9 mouse cellular contexts compared by ENCODE assay signal in genomic region chrX:56821765-56822603, GRCm38 (mm10). TPM values are rescaled to one million over a fixed set of nuclear protein-coding genes. Genes with fewer than 3 reads are reported as not detected.
A peak's percentile ranks its signal among the peaks of the same experiment; 100 is the strongest.
DNase-seq lines count a peak whose midpoint lies in the region; ATAC-seq and TF ChIP-seq lines count a peak whose summit lies in the region.
"Had no signal": no experiment of that assay in that cellular context is flagged by ENCODE, and none has a peak within 500 bp of the region (broad histone marks: within the 10 kb centered on the region; RNA-seq: fewer than 3 reads in every experiment).

Gene Map7d3 (minus strand): TSS chrX:56822326.

- H3K27me3 ChIP-seq in kidney, adult 2 months (replicated peaks; ENCODE audit: control insufficient read depth, insufficient read depth, low read length), result no peaks in the 10 kb centered on the region
- no peaks in the 10 kb centered on the region for H3K27me3 ChIP-seq in embryonic facial prominence, embryonic 13.5 days
- no peaks in the 10 kb centered on the region for H3K27me3 ChIP-seq in liver, embryonic 11.5 days (replicated peaks; ENCODE audit: control insufficient read depth, insufficient read depth, low read length)
- no peaks in the 10 kb centered on the region for H3K27me3 ChIP-seq in midbrain, embryonic 16.5 days (ENCODE audit: control insufficient read depth, insufficient read depth, low read depth, low read length)

- H3K4me3 ChIP-seq in kidney, adult 2 months (ENCODE audit: insufficient read depth, low read depth, low read length), result peak within 1 kb of the TSS; percentile 80
- H3K4me3 ChIP-seq in embryonic facial prominence, embryonic 13.5 days, result peak within 1 kb of the TSS; percentile 50
- H3K4me3 ChIP-seq in liver, embryonic 11.5 days (ENCODE audit: low read depth, low read length), result peak within 1 kb of the TSS; percentile 54
- peak within 1 kb of the TSS; percentile 42 for H3K4me3 ChIP-seq in midbrain, embryonic 16.5 days (ENCODE audit: low read depth, low read length)

- peak within 1 kb of the TSS; percentile 61 for H3K4me2 ChIP-seq in embryonic facial prominence, embryonic 13.5 days
- peak within 1 kb of the TSS; percentile 57 for H3K4me2 ChIP-seq in liver, embryonic 11.5 days
- peak within 1 kb of the TSS; percentile 71 for H3K4me2 ChIP-seq in midbrain, embryonic 16.5 days (ENCODE audit: low read length)

- TF ChIP-seq CTCF in kidney, adult 2 months (conservative IDR thresholded peaks at IDR 0.05; ENCODE audit: insufficient read depth, insufficient read length, low read depth, low read length), result no peak

- ATAC-seq in embryonic facial prominence, embryonic 13.5 days (ENCODE audit: insufficient number of reproducible peaks, insufficient read depth, low FRiP score, low TSS enrichment, low read depth), result 0 out of 2 replicates have a peak, but pooled peaks have one; percentile 62
- peak; percentile 79 for ATAC-seq in liver, embryonic 11.5 days (replicated peaks; ENCODE audit: low FRiP score)
- ATAC-seq in midbrain, embryonic 16.5 days, result peak; percentile 58; the same call in 1 of the 2 replicates
- ATAC-seq: Patski had no signal

- H3K9ac ChIP-seq in embryonic facial prominence, embryonic 13.5 days, result peak within 1 kb of the TSS; percentile 60
- peak within 1 kb of the TSS; percentile 20; the same call in 1 of the 2 replicates for H3K9ac ChIP-seq in liver, embryonic 11.5 days (ENCODE audit: low read depth, low read length)
- H3K9ac ChIP-seq in midbrain, embryonic 16.5 days (ENCODE audit: low read depth, low read length), result 0 out of 2 replicates have a peak within 1 kb of the TSS, but pooled peaks have one; percentile 20

- no peaks in the 10 kb centered on the region for H3K4me1 ChIP-seq in kidney, adult 2 months (ENCODE audit: control insufficient read depth, insufficient read depth, low read length)
- H3K4me1 ChIP-seq in embryonic facial prominence, embryonic 13.5 days, result no peaks in the 10 kb centered on the region
- no peaks in the 10 kb centered on the region for H3K4me1 ChIP-seq in liver, embryonic 11.5 days (replicated peaks; ENCODE audit: control insufficient read depth, insufficient read depth, low read length)
- H3K4me1 ChIP-seq in midbrain, embryonic 16.5 days (ENCODE audit: control insufficient read depth, insufficient read depth, low read length), result no peaks in the 10 kb centered on the region; the same call in 1 of the 2 replicates

- H3K27ac ChIP-seq in kidney, adult 2 months (ENCODE audit: insufficient read depth, low read depth, low read length), result no peak within 1 kb of the TSS
- H3K27ac ChIP-seq in embryonic facial prominence, embryonic 13.5 days, result no peak within 1 kb of the TSS
- H3K27ac ChIP-seq in liver, embryonic 11.5 days (ENCODE audit: low read depth, low read length), result no peak within 1 kb of the TSS
- H3K27ac ChIP-seq in midbrain, embryonic 16.5 days (ENCODE audit: low read length), result no peak within 1 kb of the TSS

- no peak for TF ChIP-seq POLR2A in kidney, adult 2 months (IDR thresholded peaks at IDR 0.05; ENCODE audit: low read depth, low read length)

- H3K9me3 ChIP-seq in embryonic facial prominence, embryonic 13.5 days, result no peaks in the 10 kb centered on the region
- no peaks in the 10 kb centered on the region for H3K9me3 ChIP-seq in liver, embryonic 11.5 days (ENCODE audit: control insufficient read depth, low read length)
- no peaks in the 10 kb centered on the region for H3K9me3 ChIP-seq in midbrain, embryonic 16.5 days (replicated peaks; ENCODE audit: control insufficient read depth, low read length, poor library complexity, severe bottlenecking)

- H3K36me3 ChIP-seq in kidney, adult 2 months (ENCODE audit: control insufficient read depth, insufficient read depth, low read length), result no peaks in the 10 kb centered on the region
- H3K36me3 ChIP-seq in embryonic facial prominence, embryonic 13.5 days, result no peaks in the 10 kb centered on the region
- no peaks in the 10 kb centered on the region for H3K36me3 ChIP-seq in liver, embryonic 11.5 days (ENCODE audit: control insufficient read depth, insufficient read depth, low read length)
- H3K36me3 ChIP-seq in midbrain, embryonic 16.5 days (ENCODE audit: control insufficient read depth, insufficient read depth, low read length), result no peaks in the 10 kb centered on the region

- peak; percentile 2 for DNase-seq in kidney, adult 2 months
- no peak for DNase-seq in kidney, adult 11 months
- peak; percentile 46 for DNase-seq in heart, postnatal 4 days
- DNase-seq in liver, embryonic 11.5 days (ENCODE audit: low spot score), result peak; percentile 37
- DNase-seq in urinary bladder, adult 2 months (ENCODE audit: low spot score), result no peak
- DNase-seq in cerebellum, adult 11-12 months, result no peak

- 4% methylated on average over 35 of the region's 35 CpGs for WGBS in kidney, adult 2 months
- 25% methylated on average over 35 of the region's 35 CpGs for WGBS in embryonic facial prominence, embryonic 13.5 days
- WGBS in liver, embryonic 11.5 days, result 17% methylated on average over 35 of the region's 35 CpGs
- WGBS in midbrain, embryonic 16.5 days, result 23% methylated on average over 35 of the region's 35 CpGs

RNA-seq across cellular contexts. Expression of gene Map7d3, which starts in this region (rescaled TPM):
- polyA plus RNA-seq in kidney, adult 2 months (2012; rRNA removed), result 0.02 and 0.10 TPM in 2 replicates
- 4.1 and 4.2 TPM in 2 replicates for polyA plus RNA-seq in embryonic facial prominence, embryonic 13.5 days (2015; fragmentation: Nextera tagmentation; extraction: Ambion mirVana)
- 1 to 10 TPM; 3.2 to 4.3 TPM for total RNA-seq in heart, postnatal 4 days (2021)
- 1.4 and 1.5 TPM in 2 replicates for polyA plus RNA-seq in liver, embryonic 11.5 days (2014; fragmentation: Nextera tagmentation; extraction: Ambion mirVana)
- 0.35 and 0.44 TPM in 2 replicates for polyA plus RNA-seq in midbrain, embryonic 16.5 days (2015; fragmentation: Nextera tagmentation; extraction: Ambion mirVana)
- polyA plus RNA-seq in urinary bladder, adult 2 months (2012; rRNA removed), result 0.37 and 0.55 TPM in 2 replicates

Comparison
In these comparisons a context has a peak if more than half of its experiments do, and no peak if none do; other contexts are left out.
1. Peak in DNase-seq and H3K4me3 ChIP-seq in kidney, adult 2 months; RNA of the gene not detected or under 1 TPM.
2. Peak in ATAC-seq, H3K4me3 ChIP-seq, H3K9ac ChIP-seq and H3K4me2 ChIP-seq in midbrain, embryonic 16.5 days; RNA of the gene not detected or under 1 TPM.
3. DNase-seq: peak in heart, postnatal 4 days (single experiment) and liver, embryonic 11.5 days (single experiment); none in kidney, adult 11 months (single experiment), urinary bladder, adult 2 months (single experiment) and cerebellum, adult 11-12 months (single experiment).
4. Peak in every context shown above with its lines, with median percentiles within 50 percentile points of each other: H3K4me3 ChIP-seq, ATAC-seq, H3K4me2 ChIP-seq and H3K9ac ChIP-seq.